Mouse (Mus musculus) midbrain, embryonic 11.5 days (tissue): ENCODE results near the gene Ppl. TPM values are rescaled to one million over a fixed set of nuclear protein-coding genes. Genes with fewer than 3 reads are reported as not detected.

Source experiments
- ATAC-seq: fragments of 200-750 bp; cut with Nextera tagmentation; 2 replicates; pipeline ENCODE4 v1.8.0; 2017; ENCODE audit warnings: moderate TSS enrichment, moderate library complexity; ENCODE audit not compliant: low FRiP score
- DNase-seq: peaks from one replicate; pipeline ENCODE4 v3.0.0; 2015; ENCODE audit warnings: low spot score; ENCODE audit errors: missing footprints
- H3K27ac ChIP-seq: fragments of 300-500 bp; sonication (generic); 2 replicates; pipeline ENCODE4 v1.5.1; 2014; ENCODE audit warnings: low read depth, low read length
- H3K27me3 ChIP-seq: fragments of 300-500 bp; sonication (generic); 2 replicates; pipeline ENCODE4 v1.6.1; 2014; ENCODE audit warnings: mild to moderate bottlenecking, low read length, moderate library complexity, mixed read lengths; ENCODE audit not compliant: control insufficient read depth, insufficient read depth
- H3K36me3 ChIP-seq: fragments of 300-500 bp; sonication (generic); 2 replicates; pipeline ENCODE4 v1.6.1; 2014; ENCODE audit warnings: mild to moderate bottlenecking, low read length, moderate library complexity, mixed read lengths; ENCODE audit not compliant: control insufficient read depth, insufficient read depth
- H3K4me1 ChIP-seq: fragments of 300-500 bp; sonication (generic); 2 replicates; pipeline ENCODE4 v1.6.1; 2014; ENCODE audit warnings: low read length; ENCODE audit not compliant: control insufficient read depth, insufficient read depth
- H3K4me2 ChIP-seq: fragments of 300-500 bp; sonication (generic); 2 replicates; pipeline ENCODE4 v1.6.1; 2014; ENCODE audit warnings: mild to moderate bottlenecking, moderate library complexity
- H3K4me3 ChIP-seq: fragments of 300-500 bp; sonication (generic); 2 replicates; pipeline ENCODE4 v1.5.1; 2014; ENCODE audit warnings: low read depth, low read length
- H3K9ac ChIP-seq: fragments of 300-500 bp; sonication (generic); 2 replicates; pipeline ENCODE4 v1.6.1; 2014; ENCODE audit warnings: low read length
- H3K9me3 ChIP-seq: fragments of 300-500 bp; sonication (generic); 2 replicates; pipeline ENCODE4 v1.6.1; 2016; ENCODE audit warnings: low read length; ENCODE audit not compliant: control insufficient read depth
- WGBS: fragments of 180-500 bp; shearing (Covaris S2); extraction: QIAGEN DNeasy Blood & Tissue Kit; methylation state at CpG from one replicate; pipeline ENCODE4 v1.1.7; 2014; 5-methylcytosine and 5-hydroxymethylcytosine counted together
- polyA plus RNA-seq: library from polyadenylated mRNA; unstranded; fragments of >200 nt; fragmentation: Nextera tagmentation; extraction: Ambion mirVana; gene quantifications from 2 replicates; pipeline ENCODE4 v1.2.1, GENCODE M21; 2014

Gene Ppl
- polyA plus RNA-seq, 1 experiment from 2014 or later: 0.48 TPM

DNA sequence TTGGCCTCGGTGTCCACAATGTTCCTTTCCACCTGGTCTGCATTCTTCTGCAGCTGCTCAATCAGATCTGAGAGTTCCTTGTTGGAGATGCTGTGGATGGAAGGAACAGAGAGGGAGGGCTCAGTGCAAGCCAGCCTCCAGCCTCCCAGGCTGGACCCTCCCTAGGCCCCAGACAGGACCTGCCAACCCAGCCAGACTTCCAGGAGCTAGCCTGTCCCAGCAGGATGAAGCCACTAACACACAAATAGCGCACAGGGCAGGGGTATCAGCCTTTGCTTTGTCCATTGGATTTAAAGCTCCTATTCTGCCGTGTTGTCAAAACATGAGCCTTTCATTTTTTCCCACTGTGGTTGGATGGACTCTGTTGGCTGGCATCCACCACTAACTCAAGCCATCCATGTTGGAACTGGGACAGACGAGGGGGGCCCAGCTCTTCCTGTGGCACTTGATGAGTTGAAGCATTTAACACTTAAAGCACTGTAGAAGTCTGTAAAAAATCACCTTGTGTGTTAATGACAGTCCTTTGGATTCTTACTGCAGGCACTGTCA is 19.1 kb downstream of the Ppl start:
- Histone ChIP-seq H3K9ac (no peak overlapping the region), H3K4me3 (no peak overlapping the region), H3K27me3 (no peaks in the 10 kb centered on the region), H3K27ac (no peak overlapping the region), H3K36me3 (no peaks in the 10 kb centered on the region), H3K9me3 (no peaks in the 10 kb centered on the region), H3K4me2 (no peak overlapping the region), H3K4me1 (no peaks in the 10 kb centered on the region)
- 73% methylated on average over 4 of the region's 4 CpGs for WGBS
- DNase-seq (no peak), ATAC-seq (no peak)

DNA sequence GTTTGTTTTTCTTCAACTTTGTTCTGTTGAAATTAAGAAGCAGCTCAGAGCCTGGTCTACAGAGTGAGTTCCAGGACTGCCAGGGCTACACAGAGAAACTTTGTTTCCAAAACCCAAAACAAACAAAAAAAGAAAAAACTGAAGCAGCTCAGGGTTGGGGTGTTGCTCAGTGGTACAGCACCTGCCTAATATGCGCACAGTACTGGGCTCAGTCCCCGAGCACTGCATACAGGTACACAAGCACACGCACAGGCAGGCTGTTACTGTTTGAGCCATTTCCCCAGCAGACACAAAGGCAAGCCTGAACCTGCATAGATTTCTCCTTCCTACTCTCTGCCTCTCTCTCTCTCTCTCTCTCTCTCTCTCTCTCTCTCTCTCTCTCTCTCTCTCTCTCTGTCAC is 21.2 kb downstream of the Ppl start:
- no peak for ATAC-seq
- H3K4me2 ChIP-seq: no peak overlapping the region

GRCm38 (mm10) chr16:5109877-5110276 is 22.3 kb downstream of the Ppl start:
- Histone ChIP-seq H3K27ac (no peak overlapping the region), H3K4me1 (no peaks in the 10 kb centered on the region), H3K9ac (no peak overlapping the region), H3K36me3 (no peaks in the 10 kb centered on the region), H3K4me2 (no peak overlapping the region), H3K9me3 (no peaks in the 10 kb centered on the region), H3K27me3 (no peaks in the 10 kb centered on the region), H3K4me3 (no peak overlapping the region)
- ATAC-seq (no peak), DNase-seq (no peak)
- WGBS: 87% methylated on average over 7 of the region's 7 CpGs

More for the DNA sequence above, 21.2 kb downstream of the Ppl start:
- WGBS: 94% methylated on average over 3 of the region's 3 CpGs
- no peak for DNase-seq
- Histone ChIP-seq H3K36me3 (no peaks in the 10 kb centered on the region), H3K4me1 (no peaks in the 10 kb centered on the region), H3K9ac (no peak overlapping the region), H3K9me3 (no peaks in the 10 kb centered on the region), H3K27me3 (no peaks in the 10 kb centered on the region), H3K4me3 (no peak overlapping the region), H3K27ac (no peak overlapping the region)

DNA sequence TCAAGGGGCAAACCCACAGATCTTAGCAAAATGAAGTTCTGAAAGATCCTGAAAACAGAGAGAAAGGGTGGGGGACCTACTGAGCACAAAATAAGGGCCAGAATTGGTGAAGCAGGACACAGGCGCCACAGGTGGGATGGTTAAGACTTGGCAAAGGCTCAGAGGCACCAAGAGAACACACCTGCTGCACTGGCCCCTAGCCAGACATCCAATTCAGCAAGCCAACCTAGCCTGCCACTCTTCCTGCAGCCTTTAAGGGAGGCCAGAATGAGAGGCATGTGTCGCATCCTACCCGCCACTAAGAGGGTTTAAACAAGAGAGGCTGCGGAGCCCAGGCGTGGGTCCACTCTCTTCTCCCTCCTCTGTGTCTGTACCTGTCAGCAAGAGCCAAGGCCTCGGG is 31.2 kb downstream of the Ppl start:
- Histone ChIP-seq H3K4me2 (no peak overlapping the region), H3K36me3 (no peaks in the 10 kb centered on the region), H3K9me3 (no peaks in the 10 kb centered on the region), H3K27me3 (no peaks in the 10 kb centered on the region), H3K27ac (no peak overlapping the region), H3K4me1 (no peaks in the 10 kb centered on the region), H3K9ac (no peak overlapping the region), H3K4me3 (no peak overlapping the region)
- no peak for DNase-seq
- ATAC-seq: no peak
- 71% methylated on average over 6 of the region's 6 CpGs for WGBS

DNA sequence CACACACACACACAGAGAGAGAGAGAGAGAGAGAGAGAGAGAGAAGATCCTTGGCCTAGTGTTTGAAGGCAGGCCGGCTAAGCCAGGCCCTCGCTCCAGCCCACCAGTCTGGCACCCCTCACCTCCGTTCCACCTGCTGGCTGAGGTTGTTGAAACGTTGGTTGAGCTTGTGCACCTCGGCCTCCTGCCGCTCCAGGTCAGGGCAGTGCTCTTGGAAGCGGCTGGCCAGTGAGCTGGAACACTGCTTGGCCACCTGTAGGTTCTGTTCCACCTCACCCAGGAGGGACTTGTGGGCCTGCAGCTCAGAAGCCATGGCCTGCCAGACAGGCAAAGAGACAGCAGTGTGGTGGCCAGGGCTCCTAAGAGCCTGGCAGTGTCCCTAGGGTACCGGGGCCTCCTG is 35.7 kb downstream of the Ppl start:
- H3K36me3 ChIP-seq: no peaks in the 10 kb centered on the region
- DNase-seq (no peak), ATAC-seq (no peak)
- no peaks in the 10 kb centered on the region for H3K9me3 ChIP-seq
- 82% methylated on average over 8 of the region's 8 CpGs for WGBS
- H3K27ac ChIP-seq: no peak overlapping the region
- no peaks in the 10 kb centered on the region for H3K27me3 ChIP-seq
- no peak overlapping the region for H3K4me3 ChIP-seq
- no peak overlapping the region for H3K4me2 ChIP-seq
- no peak overlapping the region for H3K9ac ChIP-seq
- no peaks in the 10 kb centered on the region for H3K4me1 ChIP-seq

GRCm38 (mm10) chr16:5093285-5093684 is 38.9 kb downstream of the Ppl start:
- WGBS: 90% methylated on average over 5 of the region's 5 CpGs
- DNase-seq: no peak
- Histone ChIP-seq H3K27me3 (no peaks in the 10 kb centered on the region), H3K27ac (no peak overlapping the region), H3K4me1 (no peaks in the 10 kb centered on the region), H3K36me3 (0 out of 2 replicates have a peak, but pooled peaks cover under 1% of the 10 kb centered on the region), H3K9me3 (no peaks in the 10 kb centered on the region), H3K4me2 (no peak overlapping the region), H3K4me3 (no peak overlapping the region), H3K9ac (no peak overlapping the region)
- no peak for ATAC-seq

- no peak for ATAC-seq
- Histone ChIP-seq H3K36me3 (peaks cover 7% of the 10 kb centered on the region; the same call in 1 of the 2 replicates), H3K4me3 (no peak overlapping the region), H3K9ac (no peak overlapping the region), H3K27me3 (no peaks in the 10 kb centered on the region), H3K4me2 (no peak overlapping the region), H3K27ac (no peak overlapping the region), H3K9me3 (no peaks in the 10 kb centered on the region), H3K4me1 (no peaks in the 10 kb centered on the region)
- 67% methylated on average over 10 of the region's 10 CpGs for WGBS
- DNase-seq: no peak
Observed at GRCm38 (mm10) chr16:5089021-5089420, 43.2 kb downstream of the Ppl start.

DNA sequence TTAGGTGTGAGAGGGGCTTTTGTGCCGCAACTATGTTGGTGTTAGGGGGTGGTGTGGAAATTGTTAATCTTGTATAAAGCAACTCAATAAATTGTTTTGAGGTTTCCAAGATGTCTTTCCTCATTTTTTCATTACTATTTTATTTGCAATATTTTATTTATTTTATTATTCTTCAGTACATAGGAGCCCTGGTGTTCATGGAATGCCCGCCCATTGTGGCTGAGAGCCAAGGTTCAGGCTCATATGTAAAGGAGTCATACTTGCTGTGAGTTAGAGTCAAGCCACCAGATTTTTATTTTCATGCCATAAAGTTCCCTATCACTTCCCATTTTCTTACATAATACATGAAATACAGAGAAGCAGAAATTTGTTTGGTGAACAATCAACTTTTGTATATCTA is 46.0 kb downstream of the Ppl start:
- H3K36me3 ChIP-seq: peaks cover 18% of the 10 kb centered on the region
- H3K27me3 ChIP-seq: no peaks in the 10 kb centered on the region
- no peak overlapping the region for H3K9ac ChIP-seq
- H3K9me3 ChIP-seq: no peaks in the 10 kb centered on the region
- H3K4me3 ChIP-seq: no peak overlapping the region
- DNase-seq: no peak
- no peaks in the 10 kb centered on the region for H3K4me1 ChIP-seq
- 100% methylated on average over 2 of the region's 2 CpGs for WGBS
- H3K27ac ChIP-seq: no peak overlapping the region
- no peak for ATAC-seq
- no peak overlapping the region for H3K4me2 ChIP-seq

- WGBS: 97% methylated on average over 4 of the region's 4 CpGs
- no peak for DNase-seq
- H3K4me1 ChIP-seq: no peaks in the 10 kb centered on the region
- H3K9me3 ChIP-seq: no peaks in the 10 kb centered on the region
- peaks cover 18% of the 10 kb centered on the region for H3K36me3 ChIP-seq
- no peak overlapping the region for H3K4me2 ChIP-seq
- no peak overlapping the region for H3K4me3 ChIP-seq
- H3K27ac ChIP-seq: no peak overlapping the region
- H3K27me3 ChIP-seq: no peaks in the 10 kb centered on the region
- ATAC-seq: no peak
- H3K9ac ChIP-seq: no peak overlapping the region
Observed at GRCm38 (mm10) chr16:5085196-5085595, 47.0 kb downstream of the Ppl start.
